Mouse (Mus musculus) heart, adult 10 weeks (tissue): ENCODE data around the gene Psmd8. TPM values are rescaled to one million over a fixed set of nuclear protein-coding genes. Genes with fewer than 3 reads are reported as not detected.

Experiments
- polyA plus RNA-seq: library from polyadenylated mRNA; stranded (reverse); fragments of 350-450 nt; fragmentation: Illumina TruSeq; extraction: RNeasy Lipid Tissue Mini Kit (QIAGEN cat#74804); gene quantifications from one replicate; pipeline ENCODE4 v1.2.3, GENCODE M21; 2014; ENCODE audit warnings: low read depth, low replicate concordance

Psmd8 gene
- 131 TPM for polyA plus RNA-seq

GRCm38 (mm10) chr7:29180077-29180853, at the start of gene Psmd8:
TSS of gene Psmd8 (minus strand) at chr7:29180701.

GRCm38 (mm10) chr7:29213675-29214082, 33.2 kb upstream of the Psmd8 start, which contains the start of gene Catsperg1:
TSS of gene Catsperg1 (minus strand) at chr7:29214035.

GRCm38 (mm10) chr7:29170066-29170754, 10.3 kb downstream of the Psmd8 start, which contains the start of the genes Ggn and Spred3:
TSS of gene Ggn (plus strand) at chr7:29170210.
TSS of gene Spred3 (minus strand) at chr7:29170411.

GRCm38 (mm10) chr7:29155838-29156782, 24.4 kb downstream of the Psmd8 start, which contains the start of gene Fam98c:
TSS of gene Fam98c (minus strand) at chr7:29156234.

GRCm38 (mm10) chr7:29134693-29135386, 45.7 kb downstream of the Psmd8 start, which contains the start of gene Rasgrp4:
TSS of gene Rasgrp4 (plus strand) at chr7:29134851.

GRCm38 (mm10) chr7:29124970-29125369, 55.5 kb downstream of the Psmd8 start, which contains the start of gene Ryr1:
TSS of gene Ryr1 (minus strand) at chr7:29125179.

Other genes with a start within 250 kb of the Psmd8 start
- gene Actn4, start 218.4 kb downstream of the Psmd8 start, polyA plus RNA-seq: 91.4 TPM
- gene Eif3k, start 198.8 kb downstream of the Psmd8 start, polyA plus RNA-seq: 233 TPM
- gene Map4k1, start 198.7 kb downstream of the Psmd8 start, polyA plus RNA-seq: 2.0 TPM
- gene Ryr1, start 55.5 kb downstream of the Psmd8 start, polyA plus RNA-seq: 0.05 TPM
- gene Rasgrp4, start 45.9 kb downstream of the Psmd8 start, polyA plus RNA-seq: 1.8 TPM
- gene Fam98c, start 24.5 kb downstream of the Psmd8 start, polyA plus RNA-seq: 18.9 TPM
- not detected for gene Ggn, start 10.5 kb downstream of the Psmd8 start, polyA plus RNA-seq
- gene Spred3, start 10.3 kb downstream of the Psmd8 start, polyA plus RNA-seq: 1.6 TPM
- 0.50 TPM for gene Catsperg1, start 33.3 kb upstream of the Psmd8 start, polyA plus RNA-seq
- gene Kcnk6, start 51.8 kb upstream of the Psmd8 start, polyA plus RNA-seq: 3.4 TPM
- 70.6 TPM for gene Yif1b, start 57.6 kb upstream of the Psmd8 start, polyA plus RNA-seq
- gene 2200002D01Rik, start 67.8 kb upstream of the Psmd8 start, polyA plus RNA-seq: 3.1 TPM
- 34.7 TPM for gene Spint2, start 101.2 kb upstream of the Psmd8 start, polyA plus RNA-seq
- gene Ppp1r14a, start 108.6 kb upstream of the Psmd8 start, polyA plus RNA-seq: 10.0 TPM
- 0.47 TPM for gene Dpf1, start 123.2 kb upstream of the Psmd8 start, polyA plus RNA-seq